Mouse (Mus musculus): ENCODE measurements around the gene Taok2.

GRCm38 (mm10) chr7:126853454-126853853 is 31.0 kb downstream of the Taok2 start:
- TF ChIP-seq GATA1 (IDR thresholded peaks at IDR 0.05; ENCODE audit: low read length) = no peak
- no peak for TF ChIP-seq TAL1 (IDR thresholded peaks at IDR 0.05; ENCODE audit: low read length)

Measured in erythroblast, embryonic 14.5 days (primary cell).